Comparison of ENCODE assay signal across 12 mouse cellular contexts in genomic region chr7:62261688-62262114, GRCm38 (mm10).
DNase-seq lines count a peak whose midpoint lies in the region; ATAC-seq and TF ChIP-seq lines count a peak whose summit lies in the region.
"Had no signal": no experiment of that assay in that cellular context is flagged by ENCODE, and none has a peak within 500 bp of the region (broad histone marks: within the 10 kb centered on the region; RNA-seq: fewer than 3 reads in every experiment).

No protein-coding gene starts in this region.

- no peaks in the 10 kb centered on the region for H3K27me3 ChIP-seq in embryonic facial prominence, embryonic 10.5 days (replicated peaks; ENCODE audit: low read depth, poor library complexity, severe bottlenecking)
- H3K27me3 ChIP-seq in hindbrain, embryonic 14.5 days (ENCODE audit: control insufficient read depth, insufficient read depth, low read length): no peaks in the 10 kb centered on the region
- no peaks in the 10 kb centered on the region for H3K27me3 ChIP-seq in midbrain, embryonic 14.5 days (ENCODE audit: control insufficient read depth, insufficient read depth, low read length)
- H3K27me3 ChIP-seq: heart, embryonic 15.5 days; liver, embryonic 15.5 days had no signal

- no peak for TF ChIP-seq POLR2A in brain, embryonic 14.5 days (IDR thresholded peaks at IDR 0.05; ENCODE audit: borderline replicate concordance, extremely low read depth, insufficient read depth, insufficient read length, poor library complexity, severe bottlenecking)
- TF ChIP-seq POLR2A in lung, adult 2 months (IDR thresholded peaks at IDR 0.05; ENCODE audit: borderline replicate concordance, extremely low read depth, low read depth, low read length): no peak

- no peak overlapping the region for H3K4me3 ChIP-seq in embryonic facial prominence, embryonic 10.5 days
- H3K4me3 ChIP-seq in hindbrain, embryonic 14.5 days (replicated peaks; ENCODE audit: low read length): no peak overlapping the region
- H3K4me3 ChIP-seq in midbrain, embryonic 14.5 days (replicated peaks; ENCODE audit: low read depth, low read length): no peak overlapping the region
- no peak overlapping the region for H3K4me3 ChIP-seq in gastrocnemius, adult 2 months
- H3K4me3 ChIP-seq in lung, adult 2 months (replicated peaks; ENCODE audit: extremely low read depth, low read depth, low read length): no peak overlapping the region
- H3K4me3 ChIP-seq: erythroblast, embryonic 14.5 days; heart, embryonic 15.5 days; liver, embryonic 15.5 days had no signal

- no peaks in the 10 kb centered on the region for H3K36me3 ChIP-seq in embryonic facial prominence, embryonic 10.5 days (replicated peaks)
- H3K36me3 ChIP-seq in hindbrain, embryonic 14.5 days (replicated peaks; ENCODE audit: control insufficient read depth, insufficient read depth): no peaks in the 10 kb centered on the region
- no peaks in the 10 kb centered on the region for H3K36me3 ChIP-seq in midbrain, embryonic 14.5 days (ENCODE audit: control insufficient read depth, insufficient read depth, low read length)
- H3K36me3 ChIP-seq: heart, embryonic 15.5 days; liver, embryonic 15.5 days had no signal

- peak overlapping the region; percentile 19; the same call in 1 of the 2 replicates for H3K4me2 ChIP-seq in hindbrain, embryonic 14.5 days (replicated peaks)
- H3K4me2 ChIP-seq in midbrain, embryonic 14.5 days (ENCODE audit: low read length): 0 out of 2 replicates have a peak overlapping the region, but pooled peaks have one; percentile 17
- H3K4me2 ChIP-seq: heart, embryonic 15.5 days; liver, embryonic 15.5 days had no signal

- peaks cover 7% of the 10 kb centered on the region; the same call in 1 of the 2 replicates for H3K4me1 ChIP-seq in embryonic facial prominence, embryonic 10.5 days
- peaks cover 10% of the 10 kb centered on the region; the same call in 1 of the 2 replicates for H3K4me1 ChIP-seq in hindbrain, embryonic 14.5 days (replicated peaks; ENCODE audit: control insufficient read depth, insufficient read depth, low read length)
- no peaks in the 10 kb centered on the region for H3K4me1 ChIP-seq in midbrain, embryonic 14.5 days (ENCODE audit: control insufficient read depth, insufficient read depth, low read length)
- H3K4me1 ChIP-seq in lung, adult 2 months (ENCODE audit: control insufficient read depth, insufficient read depth, low read length): no peaks in the 10 kb centered on the region
- H3K4me1 ChIP-seq: heart, embryonic 15.5 days; liver, embryonic 15.5 days had no signal

- H3K9me3 ChIP-seq in embryonic facial prominence, embryonic 10.5 days: 0 out of 2 replicates have a peak, but pooled peaks cover 3% of the 10 kb centered on the region
- peaks cover 7% of the 10 kb centered on the region for H3K9me3 ChIP-seq in hindbrain, embryonic 14.5 days (ENCODE audit: control insufficient read depth, low read length)
- no peaks in the 10 kb centered on the region for H3K9me3 ChIP-seq in midbrain, embryonic 14.5 days (ENCODE audit: control insufficient read depth, low read length)
- H3K9me3 ChIP-seq: heart, embryonic 15.5 days; liver, embryonic 15.5 days had no signal

- intact Hi-C loops in gastrocnemius, adult 2 months (cut with DNase I): no loop called here

- DNase-seq in brain, embryonic 14.5 days (ENCODE audit: low read depth): peak; percentile 93
- peak; percentile 62 for DNase-seq in embryonic facial prominence, embryonic 10.5 days (ENCODE audit: low spot score)
- DNase-seq in hindbrain, embryonic 14.5 days (ENCODE audit: low spot score): peak; percentile 64
- peak; percentile 85 for DNase-seq in midbrain, embryonic 14.5 days
- DNase-seq in kidney, postnatal 14 days: no peak
- no peak for DNase-seq in gastrocnemius, adult 2 months
- no peak for DNase-seq in cerebellum, adult 11 months
- DNase-seq in lung, adult 2 months: no peak
- DNase-seq: kidney, postnatal 10 days had no signal

- peak; percentile 24; the same call in 1 of the 2 replicates for TF ChIP-seq CTCF in brain, embryonic 14.5 days (IDR thresholded peaks at IDR 0.05; ENCODE audit: borderline replicate concordance, extremely low read depth, insufficient read depth, insufficient read length)
- TF ChIP-seq CTCF in gastrocnemius, adult 2 months (IDR thresholded peaks at IDR 0.05): no peak
- TF ChIP-seq CTCF in lung, adult 2 months (IDR thresholded peaks at IDR 0.05; ENCODE audit: insufficient read depth, low read length): no peak

- peak overlapping the region; percentile 77 for H3K27ac ChIP-seq in embryonic facial prominence, embryonic 10.5 days (replicated peaks)
- peak overlapping the region; percentile 86 for H3K27ac ChIP-seq in hindbrain, embryonic 14.5 days
- H3K27ac ChIP-seq in midbrain, embryonic 14.5 days (replicated peaks; ENCODE audit: low read depth, low read length): peak overlapping the region; percentile 88
- no peak overlapping the region for H3K27ac ChIP-seq in gastrocnemius, adult 2 months
- H3K27ac ChIP-seq: heart, embryonic 15.5 days; liver, embryonic 15.5 days had no signal

- WGBS in embryonic facial prominence, embryonic 10.5 days: 39% methylated on average over 8 of the region's 8 CpGs
- WGBS in hindbrain, embryonic 14.5 days: 40% methylated on average over 8 of the region's 8 CpGs
- WGBS in midbrain, embryonic 14.5 days: 27% methylated on average over 8 of the region's 8 CpGs
- WGBS in lung, adult 2 months: 26% methylated on average over 8 of the region's 8 CpGs

- no peak overlapping the region for H3K9ac ChIP-seq in hindbrain, embryonic 14.5 days
- H3K9ac ChIP-seq in midbrain, embryonic 14.5 days (replicated peaks; ENCODE audit: low read length): no peak overlapping the region
- H3K9ac ChIP-seq: heart, embryonic 15.5 days; liver, embryonic 15.5 days had no signal

- peak; percentile 88 for ATAC-seq in hindbrain, embryonic 14.5 days (ENCODE audit: low FRiP score)
- peak; percentile 87 for ATAC-seq in midbrain, embryonic 14.5 days (ENCODE audit: low FRiP score, low TSS enrichment)

Comparison
In these comparisons a context has a peak if more than half of its experiments do, and no peak if none do; other contexts are left out.
1. DNase-seq: peak in brain, embryonic 14.5 days (single experiment), embryonic facial prominence, embryonic 10.5 days (single experiment), hindbrain, embryonic 14.5 days (single experiment) and midbrain, embryonic 14.5 days (single experiment); none in kidney, postnatal 14 days (single experiment), gastrocnemius, adult 2 months (single experiment), cerebellum, adult 11 months (single experiment) and lung, adult 2 months (single experiment).